Mouse (Mus musculus): Measurements from ENCODE around the gene Tfap2a. TPM values are rescaled to one million over a fixed set of nuclear protein-coding genes. Genes with fewer than 3 reads are reported as not detected.

The Tfap2a gene
- total and polyA plus RNA-seq, 2 experiments from 2014 or later = 0.69 TPM; not detected in 1

- no peak for DNase-seq (ENCODE audit: low spot score)
- no peaks in the 10 kb centered on the region for H3K4me1 ChIP-seq (ENCODE audit: control insufficient read depth, insufficient read depth)
Measured at GRCm38 (mm10) chr13:40733542-40734151, 4.5 kb downstream of the Tfap2a start.

GRCm38 (mm10) chr13:40732816-40733541, 5.2 kb downstream of the Tfap2a start:
- ATAC-seq (ENCODE audit: insufficient read depth, low read depth) = no peak
- TF ChIP-seq CTCF (IDR thresholded peaks at IDR 0.05; ENCODE audit: low read depth) = no peak
- TF ChIP-seq EP300 (IDR thresholded peaks at IDR 0.05; ENCODE audit: low read depth) = no peak
- under 1% methylated on average over 30 of the region's 30 CpGs for WGBS
- Histone ChIP-seq H3K4me2 (ENCODE audit: low read depth, low read length) (peak overlapping the region; percentile 46), H3K36me3 (replicated peaks; ENCODE audit: control insufficient read depth, insufficient read depth, low read length) (no peaks in the 10 kb centered on the region), H3K4me3 (ENCODE audit: low read depth, low read length) (peak overlapping the region; percentile 33), H3K9me3 (replicated peaks; ENCODE audit: control insufficient read depth, low read length) (no peaks in the 10 kb centered on the region), H3K4me1 (ENCODE audit: control insufficient read depth, insufficient read depth) (no peaks in the 10 kb centered on the region), H3K27ac (ENCODE audit: low read depth) (no peak overlapping the region), H3K9ac (replicated peaks; ENCODE audit: low read depth, low read length) (no peak overlapping the region), H3K27me3 (ENCODE audit: control insufficient read depth, insufficient read depth, low read length) (peaks cover 99% of the 10 kb centered on the region)
- DNase-seq (ENCODE audit: low spot score) = no peak

More at GRCm38 (mm10) chr13:40733542-40734151, 4.5 kb downstream of the Tfap2a start:
- Histone ChIP-seq H3K4me2 (ENCODE audit: low read depth, low read length) (peak overlapping the region; percentile 46), H3K9ac (replicated peaks; ENCODE audit: low read depth, low read length) (no peak overlapping the region), H3K9me3 (replicated peaks; ENCODE audit: control insufficient read depth, low read length) (no peaks in the 10 kb centered on the region), H3K4me3 (ENCODE audit: low read depth, low read length) (peak overlapping the region; percentile 33), H3K36me3 (replicated peaks; ENCODE audit: control insufficient read depth, insufficient read depth, low read length) (no peaks in the 10 kb centered on the region), H3K27me3 (ENCODE audit: control insufficient read depth, insufficient read depth, low read length) (peaks cover 99% of the 10 kb centered on the region), H3K27ac (ENCODE audit: low read depth) (no peak overlapping the region)
- TF ChIP-seq EP300 (IDR thresholded peaks at IDR 0.05; ENCODE audit: low read depth) = no peak
- TF ChIP-seq CTCF (IDR thresholded peaks at IDR 0.05; ENCODE audit: low read depth) = peak; percentile 37; the same call in 1 of the 2 replicates
- under 1% methylated on average over 37 of the region's 38 CpGs for WGBS
- ATAC-seq (ENCODE audit: insufficient read depth, low read depth) = no peak

- Histone ChIP-seq H3K4me2 (ENCODE audit: low read depth, low read length) (no peak overlapping the region; the same call in 1 of the 2 replicates), H3K27ac (ENCODE audit: low read depth) (no peak overlapping the region), H3K9ac (replicated peaks; ENCODE audit: low read depth, low read length) (no peak overlapping the region), H3K9me3 (replicated peaks; ENCODE audit: control insufficient read depth, low read length) (no peaks in the 10 kb centered on the region), H3K36me3 (replicated peaks; ENCODE audit: control insufficient read depth, insufficient read depth, low read length) (no peaks in the 10 kb centered on the region), H3K27me3 (ENCODE audit: control insufficient read depth, insufficient read depth, low read length) (peaks cover 97% of the 10 kb centered on the region), H3K4me1 (ENCODE audit: control insufficient read depth, insufficient read depth) (no peaks in the 10 kb centered on the region), H3K4me3 (ENCODE audit: low read depth, low read length) (no peak overlapping the region)
- no peak for DNase-seq (ENCODE audit: low spot score)
- TF ChIP-seq CTCF (IDR thresholded peaks at IDR 0.05; ENCODE audit: low read depth) = no peak
- no peak for TF ChIP-seq EP300 (IDR thresholded peaks at IDR 0.05; ENCODE audit: low read depth)
- WGBS = 2% methylated on average over 11 of the region's 11 CpGs
- no peak for ATAC-seq (ENCODE audit: insufficient read depth, low read depth)
Measured at GRCm38 (mm10) chr13:40732085-40732484, 6.1 kb downstream of the Tfap2a start.

GRCm38 (mm10) chr13:40731179-40731841, 6.9 kb downstream of the Tfap2a start:
- Histone ChIP-seq H3K4me3 (ENCODE audit: low read depth, low read length) (peak overlapping the region; percentile 70), H3K4me1 (ENCODE audit: control insufficient read depth, insufficient read depth) (no peaks in the 10 kb centered on the region), H3K36me3 (replicated peaks; ENCODE audit: control insufficient read depth, insufficient read depth, low read length) (no peaks in the 10 kb centered on the region), H3K9ac (replicated peaks; ENCODE audit: low read depth, low read length) (no peak overlapping the region), H3K27ac (ENCODE audit: low read depth) (no peak overlapping the region), H3K4me2 (ENCODE audit: low read depth, low read length) (peak overlapping the region; percentile 88), H3K9me3 (replicated peaks; ENCODE audit: control insufficient read depth, low read length) (no peaks in the 10 kb centered on the region), H3K27me3 (ENCODE audit: control insufficient read depth, insufficient read depth, low read length) (peaks cover 97% of the 10 kb centered on the region)
- WGBS = under 1% methylated on average over 47 of the region's 74 CpGs
- peak; percentile 27; the same call in 1 of the 2 replicates for ATAC-seq (ENCODE audit: insufficient read depth, low read depth)
- TF ChIP-seq CTCF (IDR thresholded peaks at IDR 0.05; ENCODE audit: low read depth) (no peak), EP300 (IDR thresholded peaks at IDR 0.05; ENCODE audit: low read depth) (no peak)
- DNase-seq (ENCODE audit: low spot score) = no peak

GRCm38 (mm10) chr13:40730651-40731178, 7.5 kb downstream of the Tfap2a start:
- ATAC-seq (ENCODE audit: insufficient read depth, low read depth) = no peak
- H3K4me1 ChIP-seq (ENCODE audit: control insufficient read depth, insufficient read depth) = no peaks in the 10 kb centered on the region
- no peak for TF ChIP-seq CTCF (IDR thresholded peaks at IDR 0.05; ENCODE audit: low read depth)
- TF ChIP-seq EP300 (IDR thresholded peaks at IDR 0.05; ENCODE audit: low read depth) = no peak
- DNase-seq (ENCODE audit: low spot score) = no peak
- peaks cover 97% of the 10 kb centered on the region for H3K27me3 ChIP-seq (ENCODE audit: control insufficient read depth, insufficient read depth, low read length)
- WGBS = under 1% methylated on average over 32 of the region's 41 CpGs
- peak overlapping the region; percentile 88 for H3K4me2 ChIP-seq (ENCODE audit: low read depth, low read length)
- no peak overlapping the region; the same call in 1 of the 2 replicates for H3K9ac ChIP-seq (replicated peaks; ENCODE audit: low read depth, low read length)
- H3K27ac ChIP-seq (ENCODE audit: low read depth) = no peak overlapping the region
- no peaks in the 10 kb centered on the region for H3K9me3 ChIP-seq (replicated peaks; ENCODE audit: control insufficient read depth, low read length)
- peak overlapping the region; percentile 70 for H3K4me3 ChIP-seq (ENCODE audit: low read depth, low read length)
- H3K36me3 ChIP-seq (replicated peaks; ENCODE audit: control insufficient read depth, insufficient read depth, low read length) = no peaks in the 10 kb centered on the region

Measured in heart, postnatal 0 days (tissue).